Mouse (Mus musculus): ENCODE measurements around the gene Uhrf1bp1. TPM values are rescaled to one million over a fixed set of nuclear protein-coding genes. Genes with fewer than 3 reads are reported as not detected.

The Uhrf1bp1 gene
- polyA plus RNA-seq, 1 experiment, result 5.2 TPM

GRCm38 (mm10) chr17:27839469-27840252 is 16.6 kb upstream of the Uhrf1bp1 start:
- DNase-seq (ENCODE audit: low spot score), result peak; percentile 82

GRCm38 (mm10) chr17:27848351-27848750 is 7.9 kb upstream of the Uhrf1bp1 start:
- no peak for DNase-seq (ENCODE audit: low spot score)

- no peak for DNase-seq (ENCODE audit: low spot score)
Observed at GRCm38 (mm10) chr17:27851076-27851475, 5.2 kb upstream of the Uhrf1bp1 start.

- DNase-seq (ENCODE audit: low spot score), result peak; percentile 40
Observed at GRCm38 (mm10) chr17:27856798-27857648, 782 bp downstream of the Uhrf1bp1 start.

GRCm38 (mm10) chr17:27857649-27858475 is 1.6 kb downstream of the Uhrf1bp1 start:
- no peak for DNase-seq (ENCODE audit: low spot score)

- no peak for DNase-seq (ENCODE audit: low spot score)
Observed at GRCm38 (mm10) chr17:27859131-27859530, 2.9 kb downstream of the Uhrf1bp1 start.

- DNase-seq (ENCODE audit: low spot score), result no peak
Observed at GRCm38 (mm10) chr17:27865461-27865860, 9.2 kb downstream of the Uhrf1bp1 start.

GRCm38 (mm10) chr17:27866737-27867136 is 10.5 kb downstream of the Uhrf1bp1 start:
- DNase-seq (ENCODE audit: low spot score), result no peak

- DNase-seq (ENCODE audit: low spot score), result no peak
Observed at GRCm38 (mm10) chr17:27871851-27872250, 15.6 kb downstream of the Uhrf1bp1 start.

GRCm38 (mm10) chr17:27873583-27873982 is 17.3 kb downstream of the Uhrf1bp1 start:
- DNase-seq (ENCODE audit: low spot score), result no peak

GRCm38 (mm10) chr17:27874510-27874909 is 18.3 kb downstream of the Uhrf1bp1 start:
- no peak for DNase-seq (ENCODE audit: low spot score)

- no peak for DNase-seq (ENCODE audit: low spot score)
Observed at GRCm38 (mm10) chr17:27881518-27881917, 25.3 kb downstream of the Uhrf1bp1 start.

- DNase-seq (ENCODE audit: low spot score), result no peak
Observed at GRCm38 (mm10) chr17:27883129-27883528, 26.9 kb downstream of the Uhrf1bp1 start.

- DNase-seq (ENCODE audit: low spot score), result no peak
Observed at GRCm38 (mm10) chr17:27883994-27884393, 27.8 kb downstream of the Uhrf1bp1 start.

GRCm38 (mm10) chr17:27886499-27887210 is 30.4 kb downstream of the Uhrf1bp1 start:
- DNase-seq (ENCODE audit: low spot score), result no peak

- DNase-seq (ENCODE audit: low spot score), result peak; percentile 92
Observed at GRCm38 (mm10) chr17:27907512-27908205, 51.4 kb downstream of the Uhrf1bp1 start.

- DNase-seq (ENCODE audit: low spot score), result no peak
Observed at GRCm38 (mm10) chr17:27908206-27908887, 52.1 kb downstream of the Uhrf1bp1 start.

GRCm38 (mm10) chr17:27908888-27909621 is 52.8 kb downstream of the Uhrf1bp1 start, which contains the start of gene Anks1:
Anks1 (plus strand) TSS chr17:27909306.
- peak; percentile 91 for DNase-seq (ENCODE audit: low spot score)

Measured in urinary bladder, adult 2 months (tissue).